Mouse (Mus musculus) left cerebral cortex, adult 18-20 months (tissue): ENCODE data around the gene Gm973. TPM values are rescaled to one million over a fixed set of nuclear protein-coding genes. Genes with fewer than 3 reads are reported as not detected.

Experiments used
- DNase-seq, 2 experiments: peaks; one replicate each; pipeline ENCODE4 v3.0.0; 2021 to 2022; ENCODE audit warnings: low spot score in 2 of 2, mixed read lengths in 1 of 2
- total RNA-seq, 2 experiments: library from RNA; stranded (reverse); gene quantifications; 2 replicates each; pipeline ENCODE4 v1.2.3; 2021

Gm973 gene
- total RNA-seq, 2 experiments from 2014 or later = 13.0 to 13.9 TPM

- DNase-seq = no peak
These were observed 24.5 kb upstream of the Gm973 start for GRCm38 (mm10) chr1:59491517-59491916.

- no peak for DNase-seq
These were observed 23.6 kb upstream of the Gm973 start for GRCm38 (mm10) chr1:59492432-59492831.

DNA sequence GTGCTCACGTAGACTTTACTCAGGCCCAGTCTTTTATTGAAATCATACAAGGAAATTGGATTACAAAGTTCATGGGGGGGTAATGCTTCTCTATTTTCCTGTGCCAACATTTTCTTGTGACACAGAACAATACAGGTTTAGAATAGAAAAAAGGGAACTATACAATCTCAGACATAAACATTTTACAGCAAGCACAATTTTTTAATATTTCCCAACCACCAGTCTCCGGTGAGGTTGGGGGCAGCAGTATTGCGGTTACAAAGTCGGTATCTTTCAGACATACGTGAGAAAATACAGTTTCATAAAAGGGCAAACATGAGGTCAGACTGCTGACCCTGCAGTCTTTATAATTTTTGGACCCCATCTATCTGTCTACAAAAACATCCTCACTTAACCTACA is 20.1 kb upstream of the Gm973 start:
- DNase-seq = no peak

GRCm38 (mm10) chr1:59497741-59498613 is 18.1 kb upstream of the Gm973 start:
- no peak for DNase-seq

DNA sequence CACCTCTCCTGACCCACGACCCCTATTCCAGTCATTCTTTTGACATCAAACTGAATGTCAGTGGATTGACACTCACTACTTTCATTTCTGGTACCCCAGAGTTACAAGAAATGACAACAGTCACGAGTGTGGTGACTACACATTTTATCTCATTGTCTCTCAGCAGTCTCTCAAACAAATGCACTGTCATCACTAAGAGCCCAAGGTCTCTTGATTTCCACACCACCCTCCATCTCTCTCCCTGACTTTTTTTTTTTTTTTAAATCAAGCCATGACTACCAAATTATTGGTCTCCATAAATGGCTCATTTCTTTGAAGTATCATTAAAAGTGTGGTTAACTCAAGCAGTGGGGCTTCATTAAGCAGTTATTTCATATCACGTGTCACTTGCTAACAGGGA is 16.7 kb upstream of the Gm973 start:
- no peak for DNase-seq

- no peak for DNase-seq
These were observed 13.7 kb upstream of the Gm973 start for GRCm38 (mm10) chr1:59502355-59502754.

DNA sequence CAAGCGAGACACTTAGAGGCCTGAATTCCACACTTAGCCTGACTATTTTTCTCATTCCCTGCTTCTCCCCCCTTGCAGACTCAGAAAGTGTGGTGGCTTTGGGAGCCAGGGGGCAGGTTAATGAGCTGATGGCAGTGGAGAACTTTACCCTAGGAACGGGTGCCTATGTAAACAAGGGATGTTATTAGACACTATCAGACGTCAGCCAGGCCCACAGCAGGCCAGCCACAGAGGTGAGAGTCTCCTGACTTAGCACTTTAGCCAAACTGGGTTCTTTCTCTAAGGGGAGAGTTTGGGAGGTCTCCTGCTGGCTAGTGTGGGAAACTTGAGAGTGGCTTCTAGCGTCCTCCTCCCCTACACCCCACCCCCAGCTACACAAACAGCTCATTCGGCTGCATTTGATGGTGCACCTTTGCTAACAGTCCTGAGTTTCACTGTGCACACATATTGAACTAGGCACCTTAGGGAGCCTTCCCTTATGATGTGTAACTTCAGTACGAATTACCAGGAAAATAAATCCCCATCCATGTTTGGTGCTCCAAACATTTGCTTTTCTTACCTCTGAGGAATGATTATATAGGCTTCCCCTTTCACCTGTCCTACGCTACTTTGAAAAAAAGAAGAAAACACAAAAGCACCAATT is 12.3 kb upstream of the Gm973 start:
- no peak for DNase-seq

GRCm38 (mm10) chr1:59504302-59504700 is 11.8 kb upstream of the Gm973 start:
- DNase-seq = no peak

DNA sequence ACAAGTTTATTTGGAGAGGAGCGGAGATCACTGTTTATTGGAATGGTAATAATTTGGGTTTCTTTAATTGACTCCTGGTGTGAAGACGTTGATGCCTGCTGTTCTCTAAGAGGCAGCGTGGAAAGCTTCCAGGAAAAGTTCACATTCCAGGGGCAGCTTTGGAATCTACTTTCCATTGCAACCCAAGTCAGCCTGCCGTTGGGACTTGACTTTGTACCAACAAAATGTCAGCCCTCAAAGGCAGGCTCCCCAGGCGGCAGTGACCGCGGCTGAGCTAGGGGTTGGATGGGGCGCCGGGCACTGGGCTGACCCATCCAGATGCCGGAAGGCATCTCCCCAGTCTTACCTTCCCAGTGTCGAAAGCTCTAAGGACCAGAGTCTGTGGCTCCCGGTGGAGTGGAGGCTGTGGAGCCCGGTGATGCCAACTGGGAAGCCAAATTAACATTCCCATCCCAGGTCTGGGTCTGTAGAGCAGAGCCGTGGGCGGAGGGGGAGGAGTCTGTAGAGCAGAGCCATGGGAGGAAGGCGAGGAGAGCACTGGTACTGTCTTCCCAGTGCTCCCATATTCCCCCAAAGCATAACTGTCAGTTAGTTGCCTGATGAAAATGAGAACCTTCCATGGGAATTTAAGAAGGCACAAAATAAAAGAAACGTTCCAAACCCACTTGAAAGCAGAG is 7.5 kb upstream of the Gm973 start:
- DNase-seq = no peak

GRCm38 (mm10) chr1:59511566-59512270 is 4.3 kb upstream of the Gm973 start:
- DNase-seq = no peak

- no peak for DNase-seq
These were observed 4.3 kb downstream of the Gm973 start for GRCm38 (mm10) chr1:59520226-59520837.

DNA sequence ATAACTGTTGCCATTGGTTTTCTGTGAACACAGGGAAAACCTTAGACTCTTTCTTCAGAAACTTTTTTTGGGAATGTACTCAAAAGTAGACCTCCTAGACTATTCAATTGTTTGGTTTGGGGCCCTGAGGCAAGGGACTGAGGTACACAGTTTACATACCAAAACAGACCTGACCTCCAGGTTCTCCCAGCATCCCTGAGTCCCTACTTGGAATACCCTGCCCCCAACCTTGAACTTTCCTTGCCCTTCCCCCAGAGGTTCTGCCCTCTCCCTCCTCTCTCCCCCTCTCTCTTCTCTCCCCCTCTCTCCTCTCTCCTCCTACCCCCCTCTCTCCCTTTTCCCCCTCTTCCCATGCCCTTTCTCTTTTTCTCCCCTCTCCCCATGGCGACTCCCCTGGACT is 6.4 kb downstream of the Gm973 start:
- no peak for DNase-seq

DNA sequence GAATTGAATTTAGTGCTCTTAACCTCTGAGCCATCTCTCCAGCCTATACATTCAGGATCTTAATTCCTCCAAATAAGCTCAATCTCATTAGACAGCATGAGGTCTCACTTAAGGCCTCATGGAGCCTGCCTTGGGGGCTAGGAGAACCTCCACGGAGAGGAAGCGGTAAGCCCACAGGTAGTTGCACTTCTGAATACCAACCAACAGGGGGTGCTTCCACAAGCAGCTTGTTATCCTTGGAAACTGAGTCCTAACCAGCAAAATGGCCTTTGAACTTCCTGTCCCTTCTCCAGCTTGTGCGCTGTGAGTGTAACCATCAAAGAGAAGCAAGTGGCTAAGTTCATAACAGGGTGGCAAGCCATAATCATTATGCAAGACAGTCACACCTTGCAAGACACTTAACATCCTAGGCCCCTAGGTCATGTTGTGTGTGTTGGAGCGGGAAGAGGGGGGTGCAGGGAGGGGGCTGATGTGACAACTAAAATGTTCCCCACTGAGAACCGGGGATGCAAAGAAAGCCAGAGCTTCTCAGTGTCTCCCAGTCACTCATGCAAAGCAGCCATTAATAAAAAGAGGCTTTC is 7.4 kb downstream of the Gm973 start:
- no peak for DNase-seq

DNA sequence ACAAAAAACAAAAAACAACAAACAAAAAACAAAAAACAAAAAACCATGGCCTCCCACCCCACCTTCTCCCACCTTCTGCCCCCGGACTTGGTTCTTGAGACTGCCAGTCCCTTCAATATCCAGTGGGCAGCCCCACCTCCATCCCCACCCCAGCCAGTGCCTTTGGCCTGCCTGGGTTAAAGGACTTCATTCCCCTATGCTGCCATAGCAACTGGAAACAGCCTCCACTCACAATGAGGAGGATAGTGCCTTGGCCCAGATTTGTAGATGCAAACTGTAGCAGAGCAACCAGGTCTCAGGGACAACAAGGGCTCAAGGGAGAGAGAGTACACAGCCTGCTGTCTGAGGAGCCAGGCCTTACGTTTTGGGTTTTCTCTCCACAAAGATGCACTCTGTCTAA is 8.0 kb downstream of the Gm973 start:
- DNase-seq = no peak

GRCm38 (mm10) chr1:59524759-59525158 is 8.7 kb downstream of the Gm973 start:
- no peak for DNase-seq

- DNase-seq = no peak
These were observed 11.2 kb downstream of the Gm973 start for GRCm38 (mm10) chr1:59527219-59527618.

DNA sequence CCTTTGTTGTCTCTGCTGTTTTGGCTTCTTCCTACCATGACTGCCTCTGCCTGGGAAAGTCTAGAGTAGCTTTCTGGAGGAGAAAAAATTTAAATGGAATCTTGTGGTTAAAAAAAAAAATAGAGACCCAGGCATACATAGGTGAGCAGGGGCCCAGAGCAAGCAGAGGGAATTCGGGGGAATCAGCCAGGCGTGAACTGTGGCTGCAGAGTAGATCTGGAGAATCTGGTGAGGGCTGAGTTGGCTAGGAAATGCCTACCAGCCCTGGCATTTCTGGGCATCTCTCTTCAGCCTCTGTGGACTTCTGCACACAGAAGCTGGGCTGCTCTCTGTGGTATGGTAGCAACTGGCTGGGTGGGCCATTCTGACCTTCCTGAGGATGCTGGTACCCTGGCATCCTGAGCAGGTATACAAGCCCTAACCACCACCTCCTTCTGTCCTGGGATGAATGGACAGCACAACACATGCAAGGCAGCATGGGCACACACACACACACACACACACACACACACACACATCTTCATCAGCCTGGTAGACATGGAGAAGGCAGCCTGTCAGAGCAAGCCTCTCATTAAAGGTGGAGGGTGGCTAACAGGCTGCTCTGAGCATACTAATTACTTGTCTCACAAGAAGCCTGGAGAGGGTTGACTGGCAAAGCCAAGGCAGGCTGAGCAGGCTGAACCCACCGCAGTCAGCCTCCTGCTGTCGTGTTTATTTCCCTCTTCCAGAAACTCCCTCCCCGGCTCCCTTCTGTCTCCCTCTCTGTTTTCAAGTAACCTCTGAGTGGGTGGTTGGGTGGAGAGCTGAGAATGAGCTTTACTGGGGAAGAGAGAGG is 19.1 kb downstream of the Gm973 start:
- peak; percentile 34 to 47 for DNase-seq

- no peak for DNase-seq
These were observed 22.3 kb downstream of the Gm973 start for GRCm38 (mm10) chr1:59538381-59538780.

DNA sequence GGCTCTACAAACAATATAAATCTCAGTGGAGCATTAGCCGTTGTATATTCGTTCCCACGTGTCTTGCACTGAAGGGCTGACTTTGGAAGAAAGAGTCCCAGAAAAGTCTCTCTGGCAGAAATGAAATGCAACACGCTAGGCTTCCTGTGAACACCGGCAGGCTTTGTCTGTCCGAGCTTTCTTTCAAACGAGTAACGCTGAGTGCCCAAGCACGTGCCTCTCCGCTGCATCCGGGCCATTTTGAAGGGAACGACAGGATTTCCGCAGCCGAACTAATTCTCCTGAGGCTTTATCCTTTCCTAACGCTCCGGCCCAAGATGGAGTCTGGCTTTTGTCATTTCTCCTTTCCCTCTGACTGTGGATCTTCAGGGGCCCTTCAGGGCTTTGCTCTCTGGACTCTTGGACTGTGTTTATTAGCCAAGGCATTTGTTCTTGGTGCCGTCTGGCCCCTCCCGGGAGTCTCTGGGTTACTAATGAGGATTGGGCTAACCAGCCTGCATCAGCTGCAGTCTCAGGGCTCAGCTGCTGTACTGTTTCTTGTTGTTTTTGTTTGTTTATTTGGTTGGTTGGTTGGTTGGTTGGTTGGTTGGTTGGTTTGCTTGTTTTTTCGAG is 24.6 kb downstream of the Gm973 start:
- no peak for DNase-seq
